Mouse (Mus musculus) stomach, embryonic 14.5 days (tissue): ENCODE data around the gene Pkd1l3. TPM values are rescaled to one million over a fixed set of nuclear protein-coding genes. Genes with fewer than 3 reads are reported as not detected.

Experiments used
- ATAC-seq: fragments of 200-750 bp; cut with Nextera tagmentation; 2 replicates; pipeline ENCODE4 v1.8.0; 2017; ENCODE audit warnings: low read depth, moderate TSS enrichment; ENCODE audit not compliant: insufficient number of reproducible peaks, insufficient read depth, low FRiP score
- H3K27ac ChIP-seq: fragments of 300-500 bp; sonication (generic); 2 replicates; pipeline ENCODE4 v1.5.1; 2014; ENCODE audit warnings: mild to moderate bottlenecking, low read length, moderate library complexity, mixed read lengths
- H3K27me3 ChIP-seq: fragments of 300-500 bp; sonication (generic); 2 replicates; pipeline ENCODE4 v1.6.1; 2014; ENCODE audit warnings: low read length, control low read depth, mixed read lengths; ENCODE audit not compliant: control insufficient read depth, insufficient read depth
- H3K36me3 ChIP-seq: fragments of 300-500 bp; sonication (generic); 2 replicates; pipeline ENCODE4 v1.6.1; 2014; ENCODE audit warnings: mild to moderate bottlenecking, control low read depth, low read length, moderate library complexity, mixed read lengths; ENCODE audit not compliant: control insufficient read depth, insufficient read depth
- H3K4me1 ChIP-seq: fragments of 300-500 bp; sonication (generic); 2 replicates; pipeline ENCODE4 v1.6.1; 2014; ENCODE audit warnings: low read length, control low read depth, mixed read lengths; ENCODE audit not compliant: control insufficient read depth, insufficient read depth
- H3K4me2 ChIP-seq: fragments of 300-500 bp; sonication (generic); replicated peaks from 2 replicates; pipeline ENCODE4 v1.6.1; 2014; ENCODE audit warnings: low read depth, low read length, control low read depth
- H3K4me3 ChIP-seq: fragments of 300-500 bp; sonication (generic); 2 replicates; pipeline ENCODE4 v1.5.1; 2014; ENCODE audit warnings: low read depth, low read length, control low read depth
- H3K9ac ChIP-seq: fragments of 300-500 bp; sonication (generic); replicated peaks from 2 replicates; pipeline ENCODE4 v1.6.1; 2014; ENCODE audit warnings: low read depth, mild to moderate bottlenecking, control low read depth, low read length, moderate library complexity, mixed read lengths
- H3K9me3 ChIP-seq: fragments of 300-500 bp; sonication (generic); 2 replicates; pipeline ENCODE4 v1.6.1; 2016; ENCODE audit warnings: low read depth, low read length, control low read depth; ENCODE audit not compliant: control insufficient read depth
- WGBS: fragments of 180-500 bp; shearing (Covaris S2); extraction: QIAGEN DNeasy Blood & Tissue Kit; methylation state at CpG from one replicate; pipeline ENCODE4 v1.1.7; 2014; 5-methylcytosine and 5-hydroxymethylcytosine counted together
- polyA plus RNA-seq: library from polyadenylated mRNA; unstranded; fragments of >200 nt; fragmentation: Nextera tagmentation; extraction: Ambion mirVana; gene quantifications from 2 replicates; pipeline ENCODE4 v1.2.1, GENCODE M21; 2014

Gene Pkd1l3
- polyA plus RNA-seq, 1 experiment from 2014 or later: not detected

DNA sequence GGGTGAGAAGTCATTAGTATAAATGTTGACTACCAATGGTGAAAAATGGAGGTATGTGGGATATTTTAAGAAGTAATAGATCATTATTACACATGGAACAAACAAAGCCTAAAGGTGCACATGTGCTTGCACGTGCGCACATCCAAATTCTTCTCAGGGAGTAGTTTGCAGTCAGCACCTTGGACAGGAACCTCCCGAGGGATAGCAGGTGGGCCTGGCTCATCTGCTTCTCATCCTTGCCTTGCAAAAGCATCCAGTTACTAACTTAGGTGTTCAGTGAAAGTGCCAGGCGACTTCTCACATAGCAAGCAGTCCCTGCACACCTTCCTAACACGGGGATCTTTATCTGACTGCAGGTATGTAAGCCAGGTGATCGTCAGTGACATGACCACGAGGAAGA lies 26.1 kb downstream of the Pkd1l3 start:
- Histone ChIP-seq H3K4me2 (no peak overlapping the region), H3K9me3 (no peaks in the 10 kb centered on the region), H3K36me3 (no peaks in the 10 kb centered on the region), H3K4me1 (no peaks in the 10 kb centered on the region), H3K4me3 (no peak overlapping the region), H3K27me3 (no peaks in the 10 kb centered on the region), H3K27ac (no peak overlapping the region), H3K9ac (no peak overlapping the region)
- no peak for ATAC-seq
- 52% methylated on average over 7 of the region's 7 CpGs for WGBS

DNA sequence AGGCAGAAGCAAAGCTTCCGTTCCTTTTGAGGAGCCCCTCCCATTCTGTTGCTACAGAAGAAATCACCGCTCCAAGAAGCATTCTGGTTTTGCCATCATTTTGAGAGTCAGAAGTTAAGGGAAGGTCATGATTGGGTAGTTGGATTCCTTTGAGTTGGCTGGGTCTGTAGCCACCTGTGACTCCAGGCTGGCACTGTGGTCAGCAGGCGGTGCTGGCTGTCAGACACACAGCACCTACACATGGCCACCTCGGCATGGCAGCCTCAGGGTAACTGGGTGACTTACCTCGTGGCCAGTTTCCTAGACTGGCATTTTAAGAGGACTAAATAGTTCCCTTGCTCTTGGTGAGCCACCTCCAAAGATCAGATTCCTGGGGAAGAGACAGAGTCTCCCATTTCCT lies 26.9 kb downstream of the Pkd1l3 start:
- ATAC-seq: no peak
- no peaks in the 10 kb centered on the region for H3K4me1 ChIP-seq
- 74% methylated on average over 5 of the region's 5 CpGs for WGBS

DNA sequence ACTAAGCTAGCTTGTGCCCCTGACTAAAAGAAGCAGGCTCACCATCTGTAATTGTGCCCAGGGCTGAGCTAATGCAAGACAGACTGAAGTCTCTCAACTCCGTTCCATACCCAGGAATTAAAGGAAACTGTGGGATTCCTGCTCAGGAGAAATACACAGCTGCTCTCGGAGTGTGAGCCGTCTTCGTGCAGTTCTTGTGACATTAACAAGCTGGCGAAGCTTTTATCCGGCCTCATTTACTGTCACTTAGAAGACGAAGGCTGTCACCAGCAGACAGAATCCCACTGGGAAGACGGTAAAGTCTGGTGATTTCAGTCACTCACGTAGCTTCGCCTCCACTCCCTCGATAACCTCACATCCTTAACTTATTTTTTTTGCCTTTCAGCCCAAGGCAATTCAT lies 33.0 kb downstream of the Pkd1l3 start:
- Histone ChIP-seq H3K4me2 (no peak overlapping the region), H3K27me3 (no peaks in the 10 kb centered on the region), H3K4me3 (no peak overlapping the region), H3K4me1 (no peaks in the 10 kb centered on the region), H3K36me3 (no peaks in the 10 kb centered on the region), H3K9ac (no peak overlapping the region), H3K9me3 (no peaks in the 10 kb centered on the region), H3K27ac (no peak overlapping the region)
- 64% methylated on average over 11 of the region's 11 CpGs for WGBS
- ATAC-seq: no peak

More for the DNA sequence above, 26.9 kb downstream of the Pkd1l3 start:
- Histone ChIP-seq H3K9ac (no peak overlapping the region), H3K27me3 (no peaks in the 10 kb centered on the region), H3K27ac (no peak overlapping the region), H3K4me3 (no peak overlapping the region), H3K36me3 (no peaks in the 10 kb centered on the region), H3K4me2 (no peak overlapping the region), H3K9me3 (no peaks in the 10 kb centered on the region)

DNA sequence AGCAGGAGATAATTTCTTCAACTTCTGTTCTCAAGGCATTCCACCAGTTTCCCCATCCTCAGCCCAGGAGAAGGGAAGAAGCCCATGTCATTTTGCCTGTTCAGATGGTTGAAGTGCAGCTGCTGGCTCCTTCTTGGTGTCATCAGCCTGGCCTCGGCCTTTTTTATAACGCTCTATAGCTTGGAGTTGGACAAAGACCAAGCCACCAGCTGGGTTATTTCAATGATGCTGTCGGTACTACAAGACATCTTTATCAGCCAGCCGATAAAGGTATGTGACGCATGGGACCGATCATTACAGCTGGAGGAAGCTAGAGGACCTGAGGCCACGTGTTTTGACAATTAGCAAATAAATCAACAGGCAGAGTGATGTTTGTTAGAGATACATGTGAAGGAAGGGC lies 34.2 kb downstream of the Pkd1l3 start:
- H3K27me3 ChIP-seq: no peaks in the 10 kb centered on the region
- H3K36me3 ChIP-seq: no peaks in the 10 kb centered on the region
- H3K4me3 ChIP-seq: no peak overlapping the region
- H3K9me3 ChIP-seq: no peaks in the 10 kb centered on the region
- no peak for ATAC-seq
- H3K27ac ChIP-seq: no peak overlapping the region
- H3K9ac ChIP-seq: no peak overlapping the region
- no peaks in the 10 kb centered on the region for H3K4me1 ChIP-seq
- H3K4me2 ChIP-seq: no peak overlapping the region
- 34% methylated on average over 7 of the region's 7 CpGs for WGBS

DNA sequence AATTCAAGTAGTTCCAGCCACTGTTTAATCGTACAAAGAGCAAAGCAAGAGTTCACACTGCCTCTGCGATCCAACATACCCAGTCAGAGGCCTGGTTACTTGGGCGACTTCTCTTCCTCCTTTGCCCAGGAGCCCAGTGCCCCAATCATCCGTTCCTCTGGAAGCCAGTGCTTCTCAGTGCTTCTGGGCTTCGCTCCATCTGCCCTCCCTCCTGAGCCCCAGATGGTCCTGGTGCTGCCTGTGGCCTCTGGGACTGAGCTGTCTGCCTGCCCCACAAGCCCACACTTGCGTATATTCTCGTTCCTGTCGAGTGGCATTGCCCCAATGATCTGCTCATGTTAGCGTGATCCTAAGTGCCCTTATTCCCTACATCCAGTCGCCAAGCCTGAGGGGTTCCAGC lies 36.5 kb downstream of the Pkd1l3 start:
- H3K36me3 ChIP-seq: no peaks in the 10 kb centered on the region
- no peak overlapping the region for H3K4me2 ChIP-seq
- no peak overlapping the region for H3K9ac ChIP-seq
- H3K27ac ChIP-seq: no peak overlapping the region
- H3K27me3 ChIP-seq: no peaks in the 10 kb centered on the region
- 80% methylated on average over 10 of the region's 10 CpGs for WGBS
- H3K4me1 ChIP-seq: no peaks in the 10 kb centered on the region
- no peak for ATAC-seq
- H3K4me3 ChIP-seq: no peak overlapping the region
- H3K9me3 ChIP-seq: no peaks in the 10 kb centered on the region

DNA sequence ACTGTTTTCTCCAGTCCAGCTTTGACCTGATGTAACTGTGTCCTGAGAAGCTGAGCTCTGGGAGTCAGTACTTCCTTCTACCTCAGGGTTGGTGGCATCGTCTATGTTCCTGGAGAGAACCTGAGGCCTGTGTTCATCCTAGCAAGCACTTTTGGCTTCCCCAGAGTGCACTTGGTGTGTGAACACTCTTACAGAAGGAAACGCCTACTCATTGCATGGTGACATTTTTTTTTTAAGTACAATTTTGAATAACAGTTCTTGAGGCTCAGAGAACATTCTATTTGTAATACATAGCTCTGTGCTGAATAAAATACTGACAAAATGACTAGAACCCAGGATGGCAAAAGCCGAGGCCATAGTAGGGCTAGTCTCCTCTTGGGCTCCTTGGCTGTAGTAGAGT lies 42.5 kb downstream of the Pkd1l3 start:
- Histone ChIP-seq H3K4me3 (no peak overlapping the region), H3K27ac (no peak overlapping the region), H3K4me1 (no peaks in the 10 kb centered on the region), H3K4me2 (no peak overlapping the region), H3K36me3 (no peaks in the 10 kb centered on the region), H3K9me3 (no peaks in the 10 kb centered on the region), H3K27me3 (no peaks in the 10 kb centered on the region), H3K9ac (no peak overlapping the region)
- 89% methylated on average over 3 of the region's 3 CpGs for WGBS
- ATAC-seq: no peak

DNA sequence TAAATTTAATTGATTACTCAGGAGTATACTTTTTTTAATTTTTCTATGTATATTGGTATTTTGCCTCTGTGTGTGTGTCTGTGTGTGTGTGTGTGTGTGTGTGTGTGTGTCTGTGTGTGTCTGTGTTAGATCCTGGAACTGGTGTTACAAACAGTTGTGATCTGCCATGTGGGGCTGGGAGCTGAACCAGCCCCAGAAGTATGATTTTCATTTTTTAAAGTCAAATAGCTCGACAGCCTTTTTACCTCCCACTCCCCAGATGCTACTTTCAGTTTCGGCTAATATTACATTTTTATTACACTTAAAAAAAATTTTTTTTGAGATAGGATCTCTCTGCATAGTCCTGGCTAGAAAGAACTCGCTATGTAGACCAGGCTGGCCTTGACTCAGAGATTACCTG lies 48.0 kb downstream of the Pkd1l3 start:
- Histone ChIP-seq H3K27ac (no peak overlapping the region), H3K36me3 (0 out of 2 replicates have a peak, but pooled peaks cover under 1% of the 10 kb centered on the region), H3K9me3 (no peaks in the 10 kb centered on the region), H3K27me3 (no peaks in the 10 kb centered on the region), H3K9ac (no peak overlapping the region), H3K4me2 (no peak overlapping the region), H3K4me3 (no peak overlapping the region), H3K4me1 (no peaks in the 10 kb centered on the region)
- ATAC-seq: no peak
- WGBS: 79% methylated on average over 3 of the region's 3 CpGs

DNA sequence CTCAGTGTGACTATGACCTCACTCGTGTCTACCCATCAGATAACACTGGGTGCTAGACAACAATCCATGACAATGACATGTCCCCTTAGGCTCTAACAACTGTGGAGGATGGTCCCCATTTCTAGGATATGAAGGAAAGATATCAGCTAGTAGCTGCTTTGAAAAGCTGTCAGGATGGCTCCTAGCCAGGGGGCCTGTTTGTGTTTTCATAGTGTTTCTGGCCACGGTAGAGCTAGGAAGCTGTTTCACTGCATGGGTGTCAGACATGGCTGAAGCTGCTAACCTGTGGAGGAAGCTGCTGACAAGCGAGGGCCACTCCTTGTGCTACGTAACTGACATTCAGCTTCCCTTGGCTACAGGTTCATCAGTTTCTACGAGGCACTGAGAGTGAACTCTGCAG lies 52.3 kb downstream of the Pkd1l3 start:
- peaks cover 26% of the 10 kb centered on the region for H3K36me3 ChIP-seq
- H3K9ac ChIP-seq: no peak overlapping the region
- no peak overlapping the region for H3K27ac ChIP-seq
- H3K4me1 ChIP-seq: no peaks in the 10 kb centered on the region
- no peak for ATAC-seq
- no peaks in the 10 kb centered on the region for H3K9me3 ChIP-seq
- H3K4me3 ChIP-seq: no peak overlapping the region
- no peak overlapping the region for H3K4me2 ChIP-seq
- no peaks in the 10 kb centered on the region for H3K27me3 ChIP-seq
- WGBS: 86% methylated on average over 5 of the region's 5 CpGs

DNA sequence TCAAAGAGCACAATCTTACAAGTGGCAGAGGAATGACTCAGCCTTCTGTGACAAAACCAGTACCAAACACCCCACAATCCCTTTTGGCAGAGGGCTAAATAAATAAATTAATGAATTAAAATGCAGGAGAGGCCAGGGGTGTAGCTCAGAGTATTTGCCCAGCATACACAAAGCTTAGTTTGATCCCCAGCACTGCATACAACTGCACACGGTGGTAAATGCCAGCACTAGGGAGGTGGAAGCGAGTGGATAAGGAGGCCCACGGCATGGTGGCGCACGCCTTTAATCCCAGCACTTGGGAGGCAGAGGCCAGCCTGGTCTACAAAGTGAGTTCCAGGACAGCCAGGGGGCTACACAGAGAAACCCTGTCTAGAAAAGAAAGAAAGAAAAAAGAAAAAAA lies 58.3 kb downstream of the Pkd1l3 start:
- Histone ChIP-seq H3K4me1 (no peaks in the 10 kb centered on the region), H3K9ac (no peak overlapping the region), H3K27ac (no peak overlapping the region), H3K4me3 (no peak overlapping the region), H3K9me3 (no peaks in the 10 kb centered on the region), H3K4me2 (no peak overlapping the region), H3K36me3 (peaks cover 78% of the 10 kb centered on the region), H3K27me3 (no peaks in the 10 kb centered on the region)
- ATAC-seq: no peak
- 88% methylated on average over 5 of the region's 5 CpGs for WGBS
